Mouse (Mus musculus) lung, postnatal 10 days (tissue): ENCODE data around the gene 1110004F10Rik.
"Not testable (repeated sequence)": the region's sequence is repeated elsewhere in the genome, so short reads cannot be mapped to it uniquely, and the experiment has no call there.

ENCODE experiments used
- DNase-seq: peaks from one replicate; pipeline ENCODE4 v3.0.0; 2021

The 1110004F10Rik gene

DNA sequence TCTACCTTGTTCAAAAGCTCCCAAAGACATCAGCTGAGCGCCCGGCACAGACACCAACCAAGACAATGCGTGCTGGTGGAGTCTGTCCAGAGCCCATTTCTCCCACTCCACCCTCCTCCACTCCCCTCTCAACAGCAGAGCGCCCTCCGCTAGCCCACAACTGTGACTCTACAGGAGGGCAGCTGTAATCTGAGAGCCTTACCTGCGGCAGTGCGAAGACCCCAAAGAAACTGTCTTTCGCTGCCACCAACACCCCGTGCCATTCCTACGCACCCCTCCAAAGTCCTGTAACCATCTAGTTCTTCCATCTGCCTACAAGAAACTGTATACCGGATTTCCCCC is at the start of gene 1110004F10Rik:
Gene 1110004F10Rik (plus strand): TSS at position 202 of the 342 bp plus-strand sequence.
- DNase-seq, result peak; percentile 6

DNA sequence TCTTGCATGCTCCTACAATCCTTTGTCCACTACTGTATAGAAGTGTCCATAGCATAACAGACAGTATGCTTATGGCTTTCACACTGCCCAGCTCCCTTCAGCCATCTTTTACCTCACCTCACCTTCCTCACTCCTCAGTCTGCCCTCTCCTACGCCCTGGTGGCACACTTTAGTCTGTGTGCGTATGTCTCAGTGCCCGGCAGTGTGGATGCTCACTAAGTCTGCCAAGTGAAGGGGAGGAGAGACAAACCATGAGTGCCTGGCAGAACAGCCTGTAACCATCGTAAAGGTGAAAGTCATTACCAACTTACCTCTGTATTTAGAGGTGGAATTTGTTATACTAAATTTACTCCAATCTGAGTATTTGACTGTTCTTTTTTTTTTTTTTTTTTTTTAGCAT is 36.5 kb upstream of the 1110004F10Rik start:
- DNase-seq, result no peak

DNA sequence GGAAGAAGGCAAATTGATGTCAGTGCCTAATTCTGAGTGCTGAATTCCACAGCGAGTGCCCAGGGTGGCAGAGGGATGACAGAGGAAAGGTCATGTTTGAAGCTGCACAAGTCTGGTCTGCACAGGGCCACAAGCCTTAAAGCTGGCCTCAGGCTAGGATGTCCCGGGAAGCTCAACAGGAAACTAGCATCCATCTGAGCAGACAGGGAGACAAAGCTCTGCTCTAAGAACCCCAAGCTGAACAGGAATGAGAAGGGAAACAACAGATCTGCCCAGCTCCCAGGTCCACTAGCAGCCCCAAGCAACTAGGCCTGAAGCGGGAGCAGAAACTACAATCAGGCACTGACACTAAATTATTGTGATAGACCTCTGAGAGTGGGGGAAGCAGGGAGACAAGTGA is 9.2 kb upstream of the 1110004F10Rik start:
- no peak for DNase-seq

DNA sequence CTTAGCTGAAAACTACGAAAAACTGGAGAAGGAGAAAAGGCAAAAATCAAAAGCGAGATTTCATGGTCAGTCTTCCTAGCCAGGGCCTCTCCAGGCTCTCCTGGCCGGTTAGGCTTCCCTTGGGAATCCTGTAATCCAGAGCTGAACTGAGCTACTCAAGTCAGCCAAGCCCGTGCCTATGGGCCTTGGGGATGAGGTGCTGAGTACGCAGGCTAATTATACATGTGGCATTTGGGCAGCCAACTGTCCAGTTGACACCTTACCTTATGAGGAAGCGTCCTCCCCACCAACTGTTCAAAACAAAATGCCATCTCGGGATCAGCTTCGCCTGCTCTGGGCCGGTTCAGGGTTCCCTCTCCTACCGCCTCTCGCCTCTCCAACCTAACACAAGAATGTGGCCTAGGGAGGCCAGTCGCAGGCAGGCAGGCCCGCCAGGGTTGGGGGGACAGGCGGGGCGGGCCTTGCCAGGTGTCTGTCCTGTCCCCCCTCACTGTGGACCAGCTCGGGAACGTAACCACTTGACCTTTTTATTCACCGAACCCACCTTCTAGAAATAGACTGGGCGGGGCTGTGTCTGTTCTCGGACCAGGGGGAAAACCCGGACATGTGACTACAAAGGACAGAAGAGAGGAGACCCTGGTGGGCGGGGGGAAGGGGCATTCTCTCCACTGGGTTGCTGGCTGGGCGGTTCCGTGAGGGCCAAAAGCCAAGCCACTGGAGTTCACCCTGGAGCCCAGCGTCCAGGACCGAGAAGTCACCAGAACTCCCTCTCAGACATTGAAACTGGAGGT is 8.4 kb upstream of the 1110004F10Rik start:
- DNase-seq, result peak; percentile 40

DNA sequence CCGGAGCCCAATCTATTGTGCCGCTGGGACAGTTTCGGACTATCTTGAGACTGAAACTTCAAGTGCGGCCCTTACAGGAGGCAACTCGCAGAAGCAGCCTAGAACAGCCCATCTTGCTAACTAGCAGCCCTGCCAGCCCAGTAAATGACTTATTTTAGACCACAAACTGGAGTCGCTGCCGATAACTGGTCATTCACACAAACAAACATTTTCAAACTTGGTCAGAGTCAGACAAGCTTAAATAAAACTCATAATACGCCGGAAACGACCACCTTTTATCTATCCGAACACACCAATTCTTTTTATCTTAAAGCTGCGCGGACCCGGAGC is 7.8 kb upstream of the 1110004F10Rik start:
- no peak for DNase-seq

DNA sequence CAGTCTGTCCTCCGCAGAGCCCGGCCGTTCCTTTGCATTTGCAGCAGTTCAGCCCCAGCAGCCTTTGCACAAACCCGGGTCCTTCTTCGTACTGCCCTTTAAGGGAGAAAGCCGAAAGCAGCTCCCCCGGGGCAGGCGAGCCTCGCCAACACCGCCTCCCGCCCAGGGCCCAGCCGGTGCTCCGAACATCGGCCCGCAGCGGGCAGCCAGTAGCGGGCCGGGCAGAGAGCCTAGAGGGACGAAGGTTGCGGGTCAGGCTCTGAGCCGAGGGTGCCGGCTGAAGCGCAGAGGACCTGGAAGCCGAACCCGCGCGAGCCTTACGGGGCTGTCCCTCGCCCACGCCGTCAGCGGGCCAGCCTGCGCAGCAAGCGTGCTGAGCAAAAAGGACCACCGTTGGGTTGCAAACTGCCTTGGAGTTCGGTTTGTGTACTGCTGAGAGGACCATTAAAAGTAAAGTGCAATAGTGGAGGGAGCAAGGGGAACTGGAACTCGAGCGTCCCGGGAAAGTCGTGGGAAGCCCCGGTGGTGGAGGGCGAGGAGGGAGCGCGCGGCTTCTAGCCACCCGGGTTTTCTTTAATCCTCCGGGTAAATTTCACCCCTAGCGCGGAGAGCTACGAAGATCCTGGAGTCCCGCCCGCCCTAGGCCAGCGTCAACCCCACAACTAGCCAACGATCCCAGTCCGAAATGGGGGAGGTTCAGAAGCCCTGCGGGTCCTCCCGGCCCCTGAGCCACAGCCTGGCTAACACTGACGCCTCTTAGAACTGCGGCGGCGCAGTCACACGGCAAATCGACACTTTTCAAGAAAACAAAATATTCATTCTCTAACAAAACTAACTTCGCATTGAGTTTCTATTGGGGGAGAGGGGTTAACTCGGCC is 7.2 kb upstream of the 1110004F10Rik start:
- peak; percentile 65 for DNase-seq

DNA sequence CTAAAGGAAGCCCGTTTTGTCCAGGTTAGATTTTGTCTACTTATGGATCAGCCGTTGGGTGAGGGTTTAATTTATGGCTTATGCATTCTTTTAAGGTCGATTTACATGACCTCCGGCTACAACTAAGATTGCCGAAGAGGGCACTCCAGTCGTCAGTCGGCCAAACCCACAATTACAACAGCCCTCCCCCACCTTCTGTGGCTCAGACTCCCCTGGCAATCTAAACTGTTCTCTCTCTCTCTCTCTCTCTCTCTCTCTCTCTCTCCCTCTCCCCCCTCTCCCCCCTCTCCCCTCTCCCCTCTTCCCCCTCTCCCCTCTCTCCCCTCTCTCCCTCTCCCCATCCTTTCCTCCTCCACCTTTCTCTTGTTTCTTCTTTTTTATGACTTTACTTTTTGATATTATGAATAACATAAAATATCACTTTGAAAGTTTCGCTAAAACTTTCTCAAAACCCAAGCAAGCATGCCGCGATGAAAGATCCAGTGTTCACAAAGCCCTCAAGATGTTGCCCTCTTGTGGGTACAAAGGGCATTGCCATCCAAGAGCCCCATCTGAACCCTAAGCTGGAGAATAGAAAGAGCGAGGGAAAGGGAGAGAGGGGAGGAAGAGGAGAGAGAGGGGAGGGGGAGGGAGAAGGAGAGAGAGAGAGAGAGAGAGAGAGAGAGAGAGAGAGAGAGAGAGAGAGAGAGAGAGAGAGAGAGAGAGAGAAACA is 6.4 kb upstream of the 1110004F10Rik start:
- DNase-seq, result peak; percentile 89

DNA sequence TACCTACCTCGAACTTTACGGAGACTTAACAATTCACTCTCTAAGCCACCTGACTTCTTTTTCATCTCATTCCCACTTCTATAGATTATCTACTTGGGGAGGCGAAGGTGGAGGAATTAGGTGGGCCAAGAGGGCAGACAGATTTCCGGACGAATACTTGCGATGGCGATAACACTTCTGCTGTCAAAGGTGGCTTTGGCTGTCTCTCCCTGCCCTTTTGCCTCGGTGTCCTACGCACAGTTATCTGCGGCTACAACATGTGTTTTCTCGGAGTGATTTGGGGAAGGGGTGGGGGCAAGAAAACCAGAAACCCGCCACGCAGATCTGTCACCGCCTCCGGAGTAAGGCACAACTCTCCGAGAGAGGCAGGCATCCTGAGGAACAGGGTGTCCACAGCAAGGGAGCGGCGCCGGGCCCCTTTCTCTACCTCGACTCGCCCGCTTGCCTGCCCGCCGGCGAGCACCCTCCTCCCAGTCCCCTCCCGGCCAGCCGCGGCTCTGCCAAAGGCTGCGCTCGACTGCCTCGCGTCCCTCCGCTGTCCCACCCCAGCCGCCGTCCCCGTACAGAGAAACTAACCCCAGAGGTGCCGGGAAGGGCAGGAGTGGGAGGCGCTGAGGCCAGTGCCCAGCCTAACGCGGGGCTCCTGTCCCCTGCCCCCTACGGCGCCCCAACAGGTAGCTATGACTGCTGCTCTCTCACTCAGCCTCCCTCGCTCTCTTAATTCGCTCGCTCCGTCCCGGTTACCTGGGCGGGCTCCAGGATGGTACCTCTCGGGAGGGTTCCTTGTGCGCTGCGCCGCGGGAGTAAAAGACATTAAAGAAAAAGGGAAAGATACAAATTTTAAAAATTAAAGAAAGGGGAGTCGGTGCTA is 5.6 kb upstream of the 1110004F10Rik start:
- peak; percentile 73 for DNase-seq

DNA sequence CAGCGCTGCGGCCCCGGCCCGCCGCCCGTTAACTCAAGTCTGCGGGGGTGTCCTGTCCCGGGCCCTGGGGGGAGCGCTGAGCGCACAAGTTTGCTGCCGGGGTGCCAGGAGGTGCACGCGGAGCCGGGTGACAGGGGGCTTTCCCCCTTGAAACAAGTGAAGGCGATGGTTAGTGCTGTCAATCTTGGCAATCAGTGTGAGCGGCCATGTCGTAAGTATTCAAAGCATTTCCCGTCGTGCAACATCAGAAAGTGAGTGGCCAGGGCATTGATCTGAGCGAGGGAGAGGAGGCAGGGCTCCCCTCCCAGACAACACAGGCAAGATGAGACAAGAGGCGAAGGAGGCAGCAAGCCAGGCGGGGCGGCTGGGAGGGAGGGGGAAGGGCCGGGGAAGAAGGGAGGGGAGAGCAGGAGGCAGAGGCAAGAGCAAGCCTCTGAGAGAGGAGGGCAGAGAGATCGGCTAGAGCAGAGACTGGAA is 4.9 kb upstream of the 1110004F10Rik start:
- DNase-seq, result peak; percentile 59

DNA sequence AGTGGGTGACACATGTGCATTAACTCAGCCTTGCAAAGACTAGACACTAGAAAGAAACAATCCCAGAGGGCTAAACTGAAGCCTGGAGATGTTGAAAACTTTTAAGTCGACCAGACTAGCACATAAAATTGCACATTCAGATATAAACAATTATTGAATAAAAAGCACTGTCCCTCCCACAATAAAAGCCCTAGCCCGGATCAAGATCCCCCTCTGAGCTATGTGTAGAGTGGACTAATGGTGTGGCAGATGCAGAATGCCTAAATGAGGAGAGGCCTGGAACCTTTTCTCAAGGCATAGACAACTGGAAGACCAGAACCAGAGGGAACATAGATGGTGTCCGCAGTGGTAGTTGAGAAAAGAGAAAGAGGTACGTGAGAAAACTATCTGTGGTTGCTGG is 3.7 kb upstream of the 1110004F10Rik start:
- DNase-seq, result no peak

DNA sequence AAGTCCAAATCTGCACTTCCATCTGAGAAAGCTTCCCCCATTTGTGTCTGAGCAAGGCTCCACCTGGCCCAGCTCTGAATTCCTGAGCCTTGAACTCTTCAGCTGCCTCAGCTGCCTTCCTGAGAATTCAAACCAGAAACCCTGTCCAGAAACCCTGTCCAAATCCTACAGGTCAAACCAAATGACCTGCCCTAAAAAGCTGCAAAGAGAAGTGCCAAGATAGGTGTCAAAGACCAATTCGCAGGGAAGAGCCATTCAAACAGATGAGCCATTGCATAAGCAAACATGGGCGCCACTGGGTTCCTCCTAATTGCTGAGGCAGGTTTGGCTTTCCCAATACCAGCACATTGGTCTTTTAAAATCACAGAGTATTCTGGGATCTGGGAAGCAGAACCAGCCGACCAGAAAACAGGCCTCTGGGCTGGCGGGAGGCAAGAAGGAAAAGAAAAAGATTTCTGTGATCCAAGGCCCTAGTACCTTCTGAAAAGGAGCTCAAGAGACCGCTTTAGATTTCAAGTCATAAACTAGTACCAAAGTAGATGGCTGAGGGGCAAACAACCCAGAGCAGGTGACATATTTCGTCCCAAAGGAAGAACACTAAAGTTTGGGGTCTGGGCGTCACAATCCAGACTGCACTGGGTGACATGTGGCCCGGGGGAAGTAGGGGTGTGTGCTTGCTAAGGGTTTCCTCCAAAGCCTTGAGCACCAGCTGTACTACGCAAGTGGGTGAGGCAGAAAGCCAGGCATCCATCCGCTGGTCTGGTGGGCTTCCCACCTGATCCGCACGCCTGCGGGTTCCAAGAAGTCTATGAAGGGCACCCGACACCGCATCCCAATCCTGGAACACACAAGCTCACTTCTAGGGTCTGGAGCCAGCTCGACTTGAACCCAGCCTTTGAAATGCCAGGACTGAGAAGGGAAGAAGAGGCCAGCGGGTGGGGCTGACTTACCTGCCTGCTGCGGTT is 2.3 kb upstream of the 1110004F10Rik start:
- DNase-seq, result no peak

DNA sequence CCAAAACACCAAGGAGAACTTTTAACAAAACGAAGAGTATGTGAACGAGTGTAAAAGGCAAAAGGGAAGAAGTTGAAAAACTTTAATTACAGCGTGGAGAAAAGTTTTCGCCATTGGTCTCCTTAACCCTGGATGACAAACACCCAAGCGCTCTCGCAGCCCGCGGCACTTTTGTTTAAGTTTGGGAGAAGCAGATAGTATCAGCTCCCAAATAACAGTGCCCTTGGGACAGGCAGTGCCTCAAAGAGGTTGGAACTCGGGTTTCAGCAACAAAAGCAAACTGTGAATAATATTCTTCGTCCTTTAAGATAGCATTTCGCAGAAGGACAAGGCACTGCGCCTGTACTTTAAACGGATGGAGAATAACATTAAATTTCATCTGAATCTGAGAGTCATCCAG is 1.2 kb upstream of the 1110004F10Rik start:
- DNase-seq, result no peak

DNA sequence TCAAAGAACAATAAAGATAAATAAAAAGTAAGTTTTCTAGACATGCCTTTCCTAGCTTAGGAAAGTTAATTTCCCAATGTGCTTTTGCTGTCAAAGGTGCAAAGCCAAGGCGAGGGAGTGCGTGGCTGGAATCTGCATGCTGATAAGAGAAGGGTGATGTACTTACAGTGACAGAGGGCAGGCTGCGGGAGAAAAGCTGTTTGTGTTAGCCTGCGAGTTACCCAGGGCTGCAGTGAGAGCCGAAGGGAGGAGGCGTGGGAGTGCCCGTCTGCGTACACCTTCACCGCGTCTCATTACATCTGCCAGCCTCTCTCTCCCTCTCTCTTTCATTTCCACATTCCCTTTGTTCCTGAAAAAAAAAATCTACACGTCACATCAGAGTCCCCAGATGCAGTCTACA is 686 bp upstream of the 1110004F10Rik start, which contains the start of gene Sox6:
Gene Sox6 (minus strand): TSS at position 286 of the 400 bp plus-strand sequence.
- DNase-seq, result peak; percentile 7

DNA sequence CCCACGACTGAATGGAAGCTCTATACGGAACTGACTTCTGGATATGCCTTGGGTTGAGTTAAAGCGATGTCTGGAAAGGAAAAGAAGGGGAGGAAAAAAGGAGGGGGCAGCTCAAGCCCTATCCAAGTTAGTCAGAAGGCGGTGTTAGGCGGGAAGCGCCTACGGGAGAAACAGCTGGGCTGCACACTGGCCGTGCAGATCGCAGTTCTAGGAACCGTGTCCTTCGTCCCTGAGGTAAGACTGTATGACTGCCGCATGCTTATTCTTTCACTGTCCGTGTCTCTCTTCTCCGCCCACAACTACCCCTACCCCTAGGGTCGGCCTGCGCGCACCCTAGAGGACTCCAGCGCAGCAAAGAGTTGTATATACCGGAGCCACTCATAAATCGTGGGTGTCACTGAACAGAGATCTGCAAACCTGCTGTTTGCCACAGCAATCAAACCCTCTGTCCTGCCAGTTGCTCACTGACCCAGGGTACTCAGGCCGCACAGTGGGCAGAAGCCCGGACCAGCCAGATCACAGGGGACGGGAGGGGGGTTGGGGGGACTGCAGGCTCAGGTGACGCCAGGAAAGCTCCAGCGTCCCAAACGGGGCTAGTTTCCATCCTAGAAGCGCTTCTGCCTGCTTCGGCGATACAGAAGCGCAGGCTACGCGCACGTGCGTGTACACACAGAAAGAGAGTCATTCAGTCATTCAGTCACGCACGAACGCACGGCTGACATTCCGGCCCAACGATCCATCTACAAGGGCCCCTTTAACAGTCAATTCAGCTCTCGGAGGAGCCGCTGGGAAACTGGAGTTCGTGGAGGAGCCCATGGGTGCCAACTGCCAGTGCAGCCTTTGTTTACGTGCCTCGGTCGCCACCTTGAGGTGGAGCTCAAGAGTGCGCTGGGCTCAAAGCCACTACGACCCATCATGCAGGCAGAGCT is 605 bp downstream of the 1110004F10Rik start:
- DNase-seq, result peak; percentile 90

DNA sequence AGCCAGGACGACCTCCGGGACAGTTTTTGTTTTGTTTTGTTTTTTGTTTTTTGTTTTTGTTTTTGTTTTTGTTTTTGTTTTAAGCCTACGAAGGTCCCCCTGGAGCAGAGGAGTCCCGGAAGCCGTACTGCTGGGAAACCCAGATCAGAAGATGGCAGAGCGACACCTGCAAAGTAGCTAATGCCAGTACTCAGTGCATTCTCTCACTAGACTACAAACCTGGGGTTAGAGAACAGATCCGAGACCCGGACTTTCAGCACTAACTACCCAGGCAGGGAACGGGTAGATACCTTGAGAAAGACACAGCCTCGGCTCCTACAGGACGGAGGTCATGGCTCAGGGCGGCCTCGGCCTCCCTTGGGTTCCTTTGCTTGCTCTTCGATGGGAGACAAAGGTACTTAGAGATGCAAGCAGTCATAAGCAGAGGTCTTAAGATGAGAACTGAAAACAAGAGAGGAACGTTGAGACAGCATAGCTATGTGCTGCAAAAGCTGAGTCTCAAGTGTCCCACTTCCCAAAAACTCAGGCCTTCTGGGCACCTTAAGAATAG is 1.3 kb downstream of the 1110004F10Rik start:
- DNase-seq, result no peak

DNA sequence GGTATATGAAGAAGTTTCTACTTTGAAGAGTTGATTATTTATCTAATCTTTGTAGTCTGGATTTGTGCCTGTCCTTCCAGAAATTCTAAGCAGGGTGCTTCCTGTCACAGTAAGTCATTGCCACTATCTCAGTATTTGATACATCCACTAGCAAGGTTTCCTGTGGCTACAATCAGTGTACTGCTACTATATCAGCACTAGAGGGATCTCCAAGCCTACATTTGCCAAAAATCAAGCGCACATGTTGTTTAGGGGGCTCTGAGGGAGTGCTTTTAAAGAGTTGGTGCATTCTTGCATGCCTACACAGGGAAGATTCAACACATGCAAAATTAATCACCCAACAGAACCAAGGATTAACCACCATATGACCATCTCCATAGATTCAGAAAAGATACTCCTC is 21.5 kb downstream of the 1110004F10Rik start:
- DNase-seq, result no peak

DNA sequence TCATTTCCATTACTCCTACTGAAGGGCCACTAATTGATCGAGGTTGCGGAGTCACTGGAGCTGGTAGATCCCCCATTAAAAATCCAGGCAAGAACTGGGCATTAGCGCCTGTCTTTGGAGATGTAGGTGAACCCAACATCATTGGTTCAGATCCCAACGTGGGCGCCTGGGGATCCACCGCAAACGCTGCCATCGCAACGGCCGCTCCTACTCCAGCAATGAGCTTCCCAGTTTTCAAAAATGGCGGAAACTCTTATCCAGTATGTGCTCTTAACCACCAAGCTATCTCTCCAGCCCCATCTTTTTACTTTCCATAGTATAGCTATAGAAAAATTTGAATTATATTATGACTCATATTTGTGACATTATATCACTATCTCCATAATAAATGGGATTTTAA is 45.2 kb downstream of the 1110004F10Rik start, which contains the start of gene Gm4353:
Gene Gm4353 (minus strand): TSS at position 270 of the 400 bp plus-strand sequence.
- DNase-seq, result not testable (repeated sequence)

DNA sequence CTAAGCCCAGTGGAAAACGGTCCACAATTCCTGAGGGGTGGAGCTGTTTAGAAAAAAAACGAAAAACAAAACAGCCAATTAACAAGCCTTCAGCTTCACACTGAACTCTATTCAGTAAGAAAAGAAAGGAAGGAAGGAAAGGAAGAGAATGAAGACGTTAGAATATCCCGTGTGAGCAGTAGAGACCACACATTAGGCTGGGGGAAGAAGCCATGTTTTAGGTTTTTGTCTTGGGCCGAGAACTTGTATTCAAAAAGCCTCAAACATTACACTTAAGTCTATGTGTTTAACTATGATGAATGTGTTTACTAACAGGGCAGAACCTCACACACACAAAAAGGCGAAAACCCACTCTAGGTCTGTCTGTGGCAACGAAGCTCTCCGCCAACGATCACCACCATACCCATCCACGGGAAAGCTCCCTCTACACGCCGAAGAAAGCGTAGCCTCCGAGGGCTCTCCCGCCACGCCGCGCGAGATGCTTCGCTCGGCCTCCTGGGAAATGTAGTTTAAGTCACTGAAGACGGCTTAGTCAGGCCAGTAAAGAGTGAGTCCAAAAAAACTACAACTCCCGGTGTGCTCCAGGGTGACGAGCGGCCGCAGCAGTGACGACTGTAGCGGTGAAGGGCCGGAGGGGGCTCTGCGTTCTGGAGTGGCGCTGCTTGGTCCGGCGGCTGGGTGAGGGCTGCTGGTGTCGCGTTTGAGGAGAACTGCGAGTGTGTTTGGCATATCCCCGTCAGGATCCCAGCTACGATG is 53.7 kb downstream of the 1110004F10Rik start:
- peak; percentile 97 for DNase-seq

DNA sequence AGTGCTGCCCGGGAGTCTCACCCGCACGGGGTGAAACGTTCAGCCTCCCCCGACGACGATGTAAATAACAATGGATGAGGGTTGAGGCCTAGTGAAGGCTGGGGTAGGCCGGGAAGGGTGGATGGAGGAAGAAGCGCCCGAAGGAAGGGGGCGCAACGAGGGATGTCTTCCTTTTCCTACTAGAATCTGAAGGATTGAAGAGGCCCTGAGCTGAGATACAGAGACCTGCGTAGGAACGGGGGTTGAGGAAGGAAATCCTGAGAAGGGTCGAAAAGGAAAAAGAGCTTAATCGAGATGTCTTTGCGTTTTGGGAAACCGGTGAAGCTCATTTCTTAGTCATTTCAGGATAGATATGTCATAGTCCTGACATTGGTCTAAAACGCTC is 54.3 kb downstream of the 1110004F10Rik start:
- DNase-seq, result no peak
